Mouse (Mus musculus) hindbrain, embryonic 14.5 days (tissue): ENCODE measurements around the gene Gm42906. TPM values are rescaled to one million over a fixed set of nuclear protein-coding genes. Genes with fewer than 3 reads are reported as not detected.

ENCODE experiments used
- ATAC-seq: fragments of 200-750 bp; cut with Nextera tagmentation; 2 replicates; pipeline ENCODE4 v1.8.0; 2017; ENCODE audit warnings: moderate number of reproducible peaks, mild to moderate bottlenecking, moderate TSS enrichment, moderate library complexity; ENCODE audit not compliant: low FRiP score
- DNase-seq: peaks from one replicate; pipeline ENCODE4 v3.0.0-alpha.2; 2015; ENCODE audit warnings: low spot score
- H3K27ac ChIP-seq: fragments of 300-500 bp; sonication (generic); 2 replicates; pipeline ENCODE4 v1.5.1; 2014; ENCODE audit warnings: mild to moderate bottlenecking, moderate library complexity
- H3K27me3 ChIP-seq: fragments of 300-500 bp; sonication (generic); 2 replicates; pipeline ENCODE4 v1.6.1; 2014; ENCODE audit warnings: mild to moderate bottlenecking, low read length, mixed read lengths; ENCODE audit not compliant: control insufficient read depth, insufficient read depth
- H3K36me3 ChIP-seq: fragments of 300-500 bp; sonication (generic); replicated peaks from 2 replicates; pipeline ENCODE4 v1.6.1; 2014; ENCODE audit not compliant: control insufficient read depth, insufficient read depth
- H3K4me1 ChIP-seq: fragments of 300-500 bp; sonication (generic); replicated peaks from 2 replicates; pipeline ENCODE4 v1.6.1; 2014; ENCODE audit warnings: antibody characterized with exemption, low read length, mixed read lengths; ENCODE audit not compliant: control insufficient read depth, insufficient read depth
- H3K4me2 ChIP-seq: fragments of 300-500 bp; sonication (generic); replicated peaks from 2 replicates; pipeline ENCODE4 v1.6.1; 2014; ENCODE audit warnings: mild to moderate bottlenecking, moderate library complexity
- H3K4me3 ChIP-seq: fragments of 300-500 bp; sonication (generic); replicated peaks from 2 replicates; pipeline ENCODE4 v1.5.1; 2014; ENCODE audit warnings: mild to moderate bottlenecking, low read length
- H3K9ac ChIP-seq: fragments of 300-500 bp; sonication (generic); 2 replicates; pipeline ENCODE4 v1.6.1; 2014
- H3K9me3 ChIP-seq: fragments of 300-500 bp; sonication (generic); 2 replicates; pipeline ENCODE4 v1.6.1; 2016; ENCODE audit warnings: low read length; ENCODE audit not compliant: control insufficient read depth
- WGBS: fragments of 180-500 bp; shearing (Covaris S2); extraction: QIAGEN DNeasy Blood & Tissue Kit; methylation state at CpG from one replicate; pipeline ENCODE4 v1.1.7; 2014; 5-methylcytosine and 5-hydroxymethylcytosine counted together
- polyA plus RNA-seq: library from polyadenylated mRNA; unstranded; fragments of >200 nt; fragmentation: Nextera tagmentation; extraction: Ambion mirVana; gene quantifications from 2 replicates; pipeline ENCODE4 v1.2.1, GENCODE M21; 2014

Gene Gm42906
- polyA plus RNA-seq, 1 experiment from 2014 or later, result not detected

GRCm38 (mm10) chr5:151344737-151345136 lies 83.2 kb downstream of the Gm42906 start:
- no peak overlapping the region for H3K9ac ChIP-seq
- H3K4me3 ChIP-seq, result no peak overlapping the region
- H3K4me2 ChIP-seq, result no peak overlapping the region
- no peak for DNase-seq
- no peak for ATAC-seq
- H3K27me3 ChIP-seq, result no peaks in the 10 kb centered on the region
- no peaks in the 10 kb centered on the region for H3K36me3 ChIP-seq
- H3K9me3 ChIP-seq, result no peaks in the 10 kb centered on the region
- no peak overlapping the region for H3K27ac ChIP-seq
- 86% methylated on average over 4 of the region's 4 CpGs for WGBS
- H3K4me1 ChIP-seq, result no peaks in the 10 kb centered on the region

GRCm38 (mm10) chr5:151333686-151334085 lies 94.3 kb downstream of the Gm42906 start:
- Histone ChIP-seq H3K27me3 (no peaks in the 10 kb centered on the region), H3K9me3 (no peaks in the 10 kb centered on the region), H3K4me2 (no peak overlapping the region), H3K4me1 (no peaks in the 10 kb centered on the region), H3K9ac (no peak overlapping the region), H3K36me3 (no peaks in the 10 kb centered on the region), H3K4me3 (no peak overlapping the region), H3K27ac (no peak overlapping the region)
- ATAC-seq (no peak), DNase-seq (no peak)

GRCm38 (mm10) chr5:151333191-151333594 lies 94.8 kb downstream of the Gm42906 start:
- H3K27ac ChIP-seq, result no peak overlapping the region
- no peaks in the 10 kb centered on the region for H3K27me3 ChIP-seq
- ATAC-seq, result no peak
- no peak overlapping the region for H3K4me3 ChIP-seq
- H3K9me3 ChIP-seq, result no peaks in the 10 kb centered on the region
- no peak overlapping the region for H3K9ac ChIP-seq
- DNase-seq, result no peak
- no peak overlapping the region for H3K4me2 ChIP-seq
- H3K36me3 ChIP-seq, result no peaks in the 10 kb centered on the region
- H3K4me1 ChIP-seq, result no peaks in the 10 kb centered on the region

- Histone ChIP-seq H3K27me3 (no peaks in the 10 kb centered on the region), H3K36me3 (no peaks in the 10 kb centered on the region), H3K9ac (no peak overlapping the region), H3K27ac (no peak overlapping the region), H3K4me2 (no peak overlapping the region), H3K9me3 (no peaks in the 10 kb centered on the region), H3K4me3 (no peak overlapping the region), H3K4me1 (no peaks in the 10 kb centered on the region)
- 77% methylated on average over 10 of the region's 10 CpGs for WGBS
- DNase-seq (no peak), ATAC-seq (no peak)
Measured at GRCm38 (mm10) chr5:151315804-151316597, 112.0 kb downstream of the Gm42906 start.

- Histone ChIP-seq H3K9me3 (0 out of 2 replicates have a peak, but pooled peaks cover 4% of the 10 kb centered on the region), H3K36me3 (no peaks in the 10 kb centered on the region), H3K4me2 (no peak overlapping the region)
Measured at GRCm38 (mm10) chr5:151300286-151300685, 127.7 kb downstream of the Gm42906 start.

GRCm38 (mm10) chr5:151299576-151299975 lies 128.4 kb downstream of the Gm42906 start:
- no peak for ATAC-seq
- Histone ChIP-seq H3K9ac (no peak overlapping the region), H3K4me1 (no peaks in the 10 kb centered on the region), H3K36me3 (no peaks in the 10 kb centered on the region), H3K4me3 (no peak overlapping the region), H3K9me3 (0 out of 2 replicates have a peak, but pooled peaks cover 4% of the 10 kb centered on the region), H3K27me3 (no peaks in the 10 kb centered on the region), H3K4me2 (no peak overlapping the region), H3K27ac (no peak overlapping the region)
- WGBS, result 88% methylated on average over 7 of the region's 7 CpGs
- no peak for DNase-seq

More at GRCm38 (mm10) chr5:151300286-151300685, 127.7 kb downstream of the Gm42906 start:
- DNase-seq, result no peak
- H3K27ac ChIP-seq, result no peak overlapping the region
- H3K4me3 ChIP-seq, result no peak overlapping the region
- WGBS, result 68% methylated on average over 2 of the region's 2 CpGs
- no peaks in the 10 kb centered on the region for H3K27me3 ChIP-seq
- H3K9ac ChIP-seq, result no peak overlapping the region
- no peaks in the 10 kb centered on the region for H3K4me1 ChIP-seq
- no peak for ATAC-seq

- no peaks in the 10 kb centered on the region for H3K27me3 ChIP-seq
- no peaks in the 10 kb centered on the region for H3K4me1 ChIP-seq
- H3K27ac ChIP-seq, result no peak overlapping the region
- DNase-seq (no peak), ATAC-seq (no peak)
- 0 out of 2 replicates have a peak, but pooled peaks cover 4% of the 10 kb centered on the region for H3K9me3 ChIP-seq
- H3K4me3 ChIP-seq, result no peak overlapping the region
- no peak overlapping the region for H3K9ac ChIP-seq
- H3K4me2 ChIP-seq, result no peak overlapping the region
- WGBS, result 77% methylated on average over 4 of the region's 4 CpGs
- no peaks in the 10 kb centered on the region for H3K36me3 ChIP-seq
Measured at GRCm38 (mm10) chr5:151298371-151298770, 129.6 kb downstream of the Gm42906 start.

GRCm38 (mm10) chr5:151296244-151296643 lies 131.7 kb downstream of the Gm42906 start:
- Histone ChIP-seq H3K27ac (no peak overlapping the region), H3K36me3 (no peaks in the 10 kb centered on the region), H3K9me3 (0 out of 2 replicates have a peak, but pooled peaks cover 4% of the 10 kb centered on the region), H3K27me3 (no peaks in the 10 kb centered on the region), H3K9ac (no peak overlapping the region), H3K4me2 (no peak overlapping the region), H3K4me3 (no peak overlapping the region), H3K4me1 (no peaks in the 10 kb centered on the region)
- DNase-seq, result no peak
- 80% methylated on average over 4 of the region's 4 CpGs for WGBS
- ATAC-seq, result no peak

- WGBS, result 79% methylated on average over 4 of the region's 4 CpGs
- Histone ChIP-seq H3K27me3 (no peaks in the 10 kb centered on the region), H3K27ac (no peak overlapping the region), H3K4me1 (no peaks in the 10 kb centered on the region), H3K36me3 (no peaks in the 10 kb centered on the region), H3K9ac (no peak overlapping the region), H3K9me3 (no peaks in the 10 kb centered on the region), H3K4me2 (no peak overlapping the region), H3K4me3 (no peak overlapping the region)
- DNase-seq (no peak), ATAC-seq (no peak)
Measured at GRCm38 (mm10) chr5:151293591-151293990, 134.4 kb downstream of the Gm42906 start.
